In the genomic region with DNA sequence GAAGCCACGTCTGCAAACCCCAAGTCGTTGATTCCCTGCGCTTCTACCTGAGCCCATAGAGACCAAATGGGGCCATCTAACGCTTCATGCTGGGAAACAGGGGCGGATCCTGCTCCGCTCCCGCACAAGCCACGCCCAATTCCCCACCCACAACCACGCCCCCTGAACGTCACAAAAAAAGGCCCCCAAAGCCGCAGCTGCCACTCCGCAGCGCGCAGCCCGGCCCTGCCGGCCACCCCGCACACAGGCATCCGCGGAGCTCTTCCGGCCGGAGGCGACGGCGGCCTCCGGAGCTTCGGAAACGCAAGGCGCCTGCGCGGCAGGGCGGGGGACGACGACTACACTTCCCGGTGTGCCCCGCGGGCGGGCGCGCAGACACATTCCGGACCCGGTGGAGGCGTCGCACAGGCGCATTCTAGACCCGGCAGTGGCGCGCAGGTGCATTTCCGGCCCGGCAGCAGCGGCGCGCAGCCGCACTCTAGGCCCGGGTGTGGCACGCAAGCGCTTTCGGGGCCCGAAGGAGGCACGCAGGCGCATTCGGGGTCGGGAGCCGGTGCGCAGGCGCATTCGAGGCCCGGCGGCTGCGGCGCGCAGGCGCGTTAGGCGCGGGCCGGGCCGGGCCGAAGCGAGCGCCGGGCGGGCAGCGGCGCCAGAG, we compare ENCODE assay signal across 8 mouse cellular contexts. TPM values are rescaled to one million over a fixed set of nuclear protein-coding genes. Genes with fewer than 3 reads are reported as not detected.
DNase-seq lines count a peak whose midpoint lies in the region; ATAC-seq lines count a peak whose summit lies in the region.

A gene (plus strand): TSS at position 605 of the 655 bp plus-strand sequence.

- no peaks in the 10 kb centered on the region for H3K27me3 ChIP-seq in hindbrain, embryonic 15.5 days

- peaks cover 45% of the 10 kb centered on the region for H3K79me2 ChIP-seq in macrophage (ENCODE audit: inconsistent target)

- H3K36me3 ChIP-seq in hindbrain, embryonic 15.5 days = peaks cover 21% of the 10 kb centered on the region
- H3K36me3 ChIP-seq in macrophage (ENCODE audit: inconsistent target) = peaks cover 22% of the 10 kb centered on the region

- peak; percentile 98 for DNase-seq in R1 (ENCODE audit: low read depth, low spot score)
- peak; percentile 99 to 100 for DNase-seq in cerebellum, postnatal 25 days
- DNase-seq in frontal cortex, postnatal 36 days (ENCODE audit: low spot score in 2 of 2) = peak; percentile 100
- DNase-seq in left cerebral cortex, adult 18-20 months (ENCODE audit: low spot score in 2 of 2) = peak; percentile 98 to 100
- DNase-seq in right cerebral cortex, adult 18-20 months = peak; percentile 100
- peak; percentile 96 for DNase-seq in urinary bladder, postnatal 10 days (ENCODE audit: low spot score)

- peak; percentile 93 for ATAC-seq in hindbrain, embryonic 15.5 days (ENCODE audit: low FRiP score, low read depth)

- H3K4me1 ChIP-seq in hindbrain, embryonic 15.5 days (replicated peaks) = peaks cover 24% of the 10 kb centered on the region

- under 1% methylated on average over 56 of the region's 84 CpGs for WGBS in hindbrain, embryonic 15.5 days
- WGBS in macrophage (ENCODE audit: missing documents) = under 1% methylated on average over 79 of the region's 84 CpGs

- H3K4me3 ChIP-seq in hindbrain, embryonic 15.5 days = peak within 1 kb of the TSS; percentile 64
- H3K4me3 ChIP-seq in macrophage (ENCODE audit: inconsistent target) = peak within 1 kb of the TSS; percentile 99

- H3K4me2 ChIP-seq in hindbrain, embryonic 15.5 days = peak within 1 kb of the TSS; percentile 85

- H3K9me3 ChIP-seq in hindbrain, embryonic 15.5 days = no peaks in the 10 kb centered on the region

- peak within 1 kb of the TSS; percentile 88 for H3K27ac ChIP-seq in hindbrain, embryonic 15.5 days (replicated peaks)
- peak within 1 kb of the TSS; percentile 77 for H3K27ac ChIP-seq in macrophage

- peak within 1 kb of the TSS; percentile 60 for H3K9ac ChIP-seq in hindbrain, embryonic 15.5 days

RNA-seq across cellular contexts. Expression of the gene that starts here (rescaled TPM):
- 82.4 and 91.7 TPM in 2 replicates for polyA plus RNA-seq in hindbrain, embryonic 15.5 days (2015; fragmentation: Nextera tagmentation; extraction: Ambion mirVana)
- total RNA-seq in left cerebral cortex, adult 18-20 months (2021) = 10 to 100 TPM; 75.4 to 77.5 TPM
- 10 to 100 TPM; 13.0 to 60.5 (median 36.9) TPM for total RNA-seq in macrophage (2018; cell fraction: chromatin; rRNA removed)
- total RNA-seq in macrophage (2018; cell fraction: cytosol; rRNA removed) = 100 to 1,000 TPM in 15 of 26 experiments, 10 to 100 TPM in 11; 63.5 to 144 (median 105) TPM
- total RNA-seq in macrophage (2018; cell fraction: nucleus; rRNA removed) = 10 to 100 TPM; 20.0 to 78.1 (median 41.8) TPM
- polyA plus RNA-seq in macrophage (2018) = 78.9 to 136 TPM (median 128 TPM) in 3 replicates

Comparison
In these comparisons a context has a peak if more than half of its experiments do, and no peak if none do; other contexts are left out.
1. Peak in every context shown above with its lines: DNase-seq, ATAC-seq, H3K4me3 ChIP-seq and H3K27ac ChIP-seq.